Mouse (Mus musculus) spleen, adult 2 months (tissue): ENCODE results near the gene Fam76a. TPM values are rescaled to one million over a fixed set of nuclear protein-coding genes. Genes with fewer than 3 reads are reported as not detected.

Experiments
- DNase-seq, 2 experiments: peaks; one replicate each; pipeline versions ENCODE4 v3.0.0 to v3.0.0-alpha.2; 2012 to 2021; ENCODE audit warnings: low spot score in 2 of 2, low read depth in 1 of 2
- H3K27ac ChIP-seq: fragments of 200-500 bp; 2 replicates; pipeline ENCODE4 v1.5.1; 2012; ENCODE audit warnings: low read length, inconsistent platforms; ENCODE audit not compliant: insufficient read depth
- H3K27me3 ChIP-seq: fragments of 200-500 bp; 2 replicates; pipeline ENCODE4 v1.6.1; 2012; ENCODE audit warnings: mild to moderate bottlenecking, moderate library complexity, low read length, inconsistent platforms; ENCODE audit not compliant: control insufficient read depth, insufficient read depth
- H3K36me3 ChIP-seq: fragments of 200-500 bp; 2 replicates; pipeline ENCODE4 v1.6.1; 2012; ENCODE audit warnings: mild to moderate bottlenecking, low read length, inconsistent platforms; ENCODE audit not compliant: control insufficient read depth, insufficient read depth
- H3K4me1 ChIP-seq: fragments of 200-500 bp; 2 replicates; pipeline ENCODE4 v1.6.1; 2011; ENCODE audit warnings: inconsistent platforms; ENCODE audit not compliant: control insufficient read depth, insufficient read depth, insufficient read length
- H3K4me3 ChIP-seq: fragments of 200-500 bp; 2 replicates; pipeline ENCODE4 v1.5.1; 2011; ENCODE audit warnings: mild to moderate bottlenecking, inconsistent platforms; ENCODE audit not compliant: insufficient read depth, insufficient read length; ENCODE audit errors: extremely low read depth
- CTCF ChIP-seq: fragments of 200-500 bp; IDR thresholded peaks from 2 replicates; pipeline ENCODE4 v1.5.1; 2011; ENCODE audit warnings: mild to moderate bottlenecking, inconsistent platforms; ENCODE audit not compliant: insufficient read depth, insufficient read length, insufficient replicate concordance; ENCODE audit errors: extremely low read depth
- POLR2A ChIP-seq: fragments of 200-500 bp; IDR thresholded peaks from 2 replicates; pipeline ENCODE4 v1.6.1; 2011; ENCODE audit warnings: low read depth, low read length, inconsistent platforms
- WGBS: fragments of 180-500 bp; shearing (Covaris S2); methylation state at CpG from one replicate; pipeline ENCODE4 v1.1.7; 2018; 5-methylcytosine and 5-hydroxymethylcytosine counted together
- polyA plus RNA-seq: library from polyadenylated mRNA; depleted of rRNA; stranded (reverse); fragments of >200 nt; gene quantifications from 2 replicates; pipeline ENCODE4 v1.2.3, GENCODE M21; 2012

Fam76a gene
- polyA plus RNA-seq, 1 experiment, result 7.2 TPM

GRCm38 (mm10) chr4:132884064-132884843, 38.1 kb downstream of the Fam76a start, which contains the start of gene Stx12:
Gene Stx12 (minus strand): TSS chr4:132884509.
- WGBS, result under 1% methylated on average over 72 of the region's 72 CpGs
- peak; percentile 41 to 76 for DNase-seq

GRCm38 (mm10) chr4:132883561-132884063, 38.7 kb downstream of the Fam76a start:
- peak in 1 of 2 experiments; percentile 19 for DNase-seq
- H3K36me3 ChIP-seq, result no peaks in the 10 kb centered on the region
- H3K4me3 ChIP-seq, result peak overlapping the region; percentile 73
- 2% methylated on average over 21 of the region's 21 CpGs for WGBS
- TF ChIP-seq CTCF (no peak), POLR2A (no peak)
- H3K27me3 ChIP-seq, result no peaks in the 10 kb centered on the region
- H3K27ac ChIP-seq, result peak overlapping the region; percentile 39
- H3K4me1 ChIP-seq, result no peaks in the 10 kb centered on the region

More at GRCm38 (mm10) chr4:132884064-132884843, 38.1 kb downstream of the Fam76a start, which contains the start of gene Stx12:
- no peaks in the 10 kb centered on the region for H3K36me3 ChIP-seq
- peak within 1 kb of the TSS; percentile 44 for H3K27ac ChIP-seq
- H3K4me3 ChIP-seq, result peak within 1 kb of the TSS; percentile 73
- no peaks in the 10 kb centered on the region for H3K4me1 ChIP-seq
- H3K27me3 ChIP-seq, result no peaks in the 10 kb centered on the region
- TF ChIP-seq CTCF (no peak), POLR2A (peak; percentile 63)

- peaks cover 7% of the 10 kb centered on the region for H3K36me3 ChIP-seq
- no peak overlapping the region for H3K27ac ChIP-seq
- H3K4me3 ChIP-seq, result no peak overlapping the region
- TF ChIP-seq POLR2A, result no peak
- no peak for TF ChIP-seq CTCF
- WGBS, result 92% methylated on average over 7 of the region's 7 CpGs
- no peaks in the 10 kb centered on the region for H3K27me3 ChIP-seq
- no peak for DNase-seq
- H3K4me1 ChIP-seq, result no peaks in the 10 kb centered on the region; the same call in 1 of the 2 replicates
Measured at GRCm38 (mm10) chr4:132874363-132875097, 47.8 kb downstream of the Fam76a start.

GRCm38 (mm10) chr4:132873481-132874362, 48.6 kb downstream of the Fam76a start:
- peaks cover 11% of the 10 kb centered on the region for H3K36me3 ChIP-seq
- no peak overlapping the region for H3K4me3 ChIP-seq
- TF ChIP-seq POLR2A, result no peak
- TF ChIP-seq CTCF, result no peak
- WGBS, result 82% methylated on average over 11 of the region's 11 CpGs
- H3K27me3 ChIP-seq, result no peaks in the 10 kb centered on the region
- no peaks in the 10 kb centered on the region; the same call in 1 of the 2 replicates for H3K4me1 ChIP-seq
- DNase-seq, result no peak
- H3K27ac ChIP-seq, result no peak overlapping the region

GRCm38 (mm10) chr4:132871116-132871515, 51.2 kb downstream of the Fam76a start:
- Histone ChIP-seq H3K27me3 (no peaks in the 10 kb centered on the region), H3K4me1 (no peaks in the 10 kb centered on the region), H3K4me3 (no peak overlapping the region), H3K36me3 (peaks cover 26% of the 10 kb centered on the region), H3K27ac (no peak overlapping the region)
- no peak for TF ChIP-seq POLR2A
- no peak for TF ChIP-seq CTCF
- no peak for DNase-seq
- WGBS, result 96% methylated on average over 3 of the region's 3 CpGs

GRCm38 (mm10) chr4:132864856-132865255, 57.5 kb downstream of the Fam76a start:
- DNase-seq, result no peak
- Histone ChIP-seq H3K27me3 (no peaks in the 10 kb centered on the region), H3K4me3 (no peak overlapping the region), H3K27ac (no peak overlapping the region), H3K36me3 (peaks cover 38% of the 10 kb centered on the region), H3K4me1 (no peaks in the 10 kb centered on the region)
- TF ChIP-seq POLR2A, result no peak
- no peak for TF ChIP-seq CTCF
- 90% methylated on average over 2 of the region's 2 CpGs for WGBS
